Mouse (Mus musculus) intestine, embryonic 15.5 days (tissue): ENCODE data around the gene Xlr4a. TPM values are rescaled to one million over a fixed set of nuclear protein-coding genes. Genes with fewer than 3 reads are reported as not detected.

ENCODE experiments used
- ATAC-seq: fragments of 200-750 bp; cut with Nextera tagmentation; 2 replicates; pipeline ENCODE4 v1.8.0; 2017; ENCODE audit warnings: moderate TSS enrichment, moderate library complexity
- H3K27ac ChIP-seq: fragments of 300-500 bp; sonication (generic); 2 replicates; pipeline ENCODE4 v1.5.1; 2015; ENCODE audit warnings: mild to moderate bottlenecking, inconsistent platforms
- H3K27me3 ChIP-seq: fragments of 300-500 bp; sonication (generic); replicated peaks from 2 replicates; pipeline ENCODE4 v1.6.1; 2015; ENCODE audit warnings: inconsistent platforms
- H3K36me3 ChIP-seq: fragments of 300-500 bp; sonication (generic); 2 replicates; pipeline ENCODE4 v1.6.1; 2015; ENCODE audit warnings: inconsistent platforms
- H3K4me1 ChIP-seq: fragments of 300-500 bp; sonication (generic); replicated peaks from 2 replicates; pipeline ENCODE4 v1.6.1; 2015; ENCODE audit warnings: inconsistent platforms
- H3K4me2 ChIP-seq: fragments of 300-500 bp; sonication (generic); replicated peaks from 2 replicates; pipeline ENCODE4 v1.6.1; 2015; ENCODE audit warnings: mild to moderate bottlenecking, inconsistent platforms
- H3K4me3 ChIP-seq: fragments of 300-500 bp; sonication (generic); replicated peaks from 2 replicates; pipeline ENCODE4 v1.5.1; 2015; ENCODE audit warnings: inconsistent platforms
- H3K9ac ChIP-seq: fragments of 300-500 bp; sonication (generic); 2 replicates; pipeline ENCODE4 v1.6.1; 2015; ENCODE audit warnings: inconsistent platforms
- H3K9me3 ChIP-seq: fragments of 300-500 bp; sonication (generic); 2 replicates; pipeline ENCODE4 v1.6.1; 2016; ENCODE audit warnings: inconsistent platforms
- WGBS: fragments of 180-500 bp; shearing (Covaris S2); methylation state at CpG from one replicate; pipeline ENCODE4 v1.1.7; 2015; 5-methylcytosine and 5-hydroxymethylcytosine counted together
- polyA plus RNA-seq: library from polyadenylated mRNA; unstranded; fragments of >200 nt; fragmentation: Nextera tagmentation; extraction: Ambion mirVana; gene quantifications from 2 replicates; pipeline ENCODE4 v1.2.1, GENCODE M21; 2015

The Xlr4a gene
- polyA plus RNA-seq, 1 experiment from 2014 or later, result 2.3 TPM

- no peaks in the 10 kb centered on the region for H3K27me3 ChIP-seq
- no peaks in the 10 kb centered on the region for H3K4me1 ChIP-seq
- 86% methylated on average over 8 of the region's 8 CpGs for WGBS
- H3K9ac ChIP-seq, result no peak overlapping the region
- H3K4me3 ChIP-seq, result no peak overlapping the region
- H3K36me3 ChIP-seq, result no peaks in the 10 kb centered on the region
- no peak overlapping the region for H3K4me2 ChIP-seq
- no peak overlapping the region for H3K27ac ChIP-seq
- no peaks in the 10 kb centered on the region for H3K9me3 ChIP-seq
- ATAC-seq, result no peak
Measured at GRCm38 (mm10) chrX:73038831-73039230, 43.4 kb downstream of the Xlr4a start.

- WGBS, result 81% methylated on average over 1 of the region's 1 CpGs
- ATAC-seq, result no peak
- no peak within 1 kb of the TSS for H3K9ac ChIP-seq
Measured at GRCm38 (mm10) chrX:73037003-73037402, 45.3 kb downstream of the Xlr4a start, which contains the start of gene Pnma5. Pnma5 (minus strand) TSS chrX:73037103.

More at GRCm38 (mm10) chrX:73037003-73037402, 45.3 kb downstream of the Xlr4a start, which contains the start of gene Pnma5:
- H3K9me3 ChIP-seq, result no peaks in the 10 kb centered on the region
- no peak within 1 kb of the TSS for H3K4me2 ChIP-seq
- no peaks in the 10 kb centered on the region for H3K4me1 ChIP-seq
- no peaks in the 10 kb centered on the region for H3K27me3 ChIP-seq
- no peak within 1 kb of the TSS for H3K4me3 ChIP-seq
- no peak within 1 kb of the TSS for H3K27ac ChIP-seq
- no peaks in the 10 kb centered on the region for H3K36me3 ChIP-seq

Other genes starting within 250 kb of the Xlr4a start
- 61.7 and 69.3 TPM in 2 replicates for gene Cetn2, start 164.1 kb downstream of the Xlr4a start, polyA plus RNA-seq
- 43.0 and 44.8 TPM in 2 replicates for gene Nsdhl, start 163.9 kb downstream of the Xlr4a start, polyA plus RNA-seq
- gene Zfp185, start 95.1 kb downstream of the Xlr4a start, polyA plus RNA-seq, result 6.8 and 6.9 TPM in 2 replicates
- 0.09 TPM in 1 of 2 replicates, not detected in the other for gene Pnma5, start 45.4 kb downstream of the Xlr4a start, polyA plus RNA-seq
- 0.16 TPM in 1 of 2 replicates, not detected in the other for gene Pnma3, start 17.7 kb downstream of the Xlr4a start, polyA plus RNA-seq
- 6.2 and 7.5 TPM in 2 replicates for gene Xlr3a, start 14.6 kb upstream of the Xlr4a start, polyA plus RNA-seq
- 0.13 and 0.24 TPM in 2 replicates for gene Gm14685, start 34.6 kb upstream of the Xlr4a start, polyA plus RNA-seq
- 0.24 TPM in 1 of 2 replicates, not detected in the other for gene Xlr5b, start 66.3 kb upstream of the Xlr4a start, polyA plus RNA-seq
- gene DXBay18, start 67.0 kb upstream of the Xlr4a start, polyA plus RNA-seq, result not detected in 2 replicates
- gene Spin2d, start 94.5 kb upstream of the Xlr4a start, polyA plus RNA-seq, result not detected in 2 replicates
- 9.0 and 9.8 TPM in 2 replicates for gene Xlr3b, start 109.7 kb upstream of the Xlr4a start, polyA plus RNA-seq
- gene Xlr4b, start 131.9 kb upstream of the Xlr4a start, polyA plus RNA-seq, result 1.0 and 1.4 TPM in 2 replicates
- 13.4 and 14.6 TPM in 2 replicates for gene F8a, start 145.8 kb upstream of the Xlr4a start, polyA plus RNA-seq
- 0.84 and 0.91 TPM in 2 replicates for gene Xlr4c, start 160.7 kb upstream of the Xlr4a start, polyA plus RNA-seq
- not detected in 2 replicates for gene Xlr3c, start 182.9 kb upstream of the Xlr4a start, polyA plus RNA-seq
- 0.50 TPM in 1 of 2 replicates, not detected in the other for gene Xlr5a, start 210.5 kb upstream of the Xlr4a start, polyA plus RNA-seq
- gene Xlr5c, start 210.5 kb upstream of the Xlr4a start, polyA plus RNA-seq, result 0.19 and 0.29 TPM in 2 replicates